Mouse (Mus musculus) kidney, postnatal 4 days (tissue): ENCODE data around the gene Nupl1.

Source experiments
- DNase-seq, 2 experiments: peaks; one replicate each; pipeline ENCODE4 v3.0.0; 2021; ENCODE audit warnings: mixed read lengths in 2 of 2

Nupl1 gene

DNA sequence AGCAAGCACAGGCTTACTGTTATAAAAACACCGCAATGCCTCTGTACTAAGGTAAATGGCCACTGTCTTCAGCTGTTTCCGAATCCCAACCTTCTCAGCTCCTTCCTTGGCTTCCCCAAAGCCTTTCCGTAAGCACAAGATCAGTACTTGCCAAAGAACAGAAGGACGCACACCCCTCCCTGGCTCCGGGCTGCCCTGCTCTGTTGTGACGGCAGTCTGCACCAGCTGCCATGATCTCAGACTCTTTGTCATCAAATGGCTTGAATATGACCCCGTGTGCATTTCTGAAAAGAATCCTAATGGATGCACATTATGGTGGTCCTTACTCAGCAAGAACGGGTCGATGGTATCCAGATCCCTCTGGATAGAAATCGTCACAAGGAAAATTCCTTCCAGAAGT lies 108.0 kb downstream of the Nupl1 start:
- no peak for DNase-seq

- no peak for DNase-seq
These were observed 112.9 kb downstream of the Nupl1 start for GRCm38 (mm10) chr14:60138339-60138738.

DNA sequence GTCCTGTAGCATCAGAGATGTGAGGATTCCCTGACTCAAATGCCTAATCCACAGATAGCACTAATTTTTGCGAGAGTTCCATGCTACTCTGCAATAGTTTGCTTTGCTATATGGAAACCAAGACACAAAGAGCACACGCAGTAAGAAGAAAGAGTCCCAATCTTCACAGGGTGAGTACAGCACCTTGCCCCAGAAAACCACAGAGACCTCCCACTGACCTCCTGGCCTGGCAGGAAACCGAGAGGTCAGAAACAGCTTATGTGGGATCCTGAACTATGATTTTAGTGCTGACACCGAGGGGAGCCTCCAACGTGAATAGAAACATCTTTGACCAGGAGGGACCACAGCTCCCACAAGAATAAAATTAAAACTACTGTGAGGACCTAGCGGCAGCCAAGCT lies 113.4 kb downstream of the Nupl1 start:
- no peak for DNase-seq

- DNase-seq = no peak
These were observed 115.4 kb downstream of the Nupl1 start for GRCm38 (mm10) chr14:60135801-60136200.

DNA sequence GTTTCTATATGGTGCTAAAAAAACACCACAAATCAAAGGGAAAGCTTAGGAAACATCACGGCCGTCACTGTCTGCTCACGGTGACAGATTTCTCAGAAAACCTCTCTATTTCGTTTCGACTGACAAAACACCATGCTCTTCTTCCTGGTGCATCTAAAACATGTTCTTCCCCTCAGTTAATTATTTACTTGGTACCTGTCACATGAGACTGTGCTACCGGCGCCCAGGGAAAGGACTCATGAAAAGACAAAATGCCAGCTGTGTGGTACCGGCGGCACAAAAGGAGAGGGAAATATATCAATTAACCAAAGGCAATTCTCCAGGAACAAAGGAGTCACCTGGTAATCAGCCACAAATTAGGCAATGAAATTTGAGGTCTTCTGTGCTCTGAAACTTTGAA lies 116.5 kb downstream of the Nupl1 start:
- no peak for DNase-seq
